Mouse (Mus musculus) ES-E14 (cell line): Measurements from ENCODE around the gene Olfr223.

Experiments used
- HCFC1 ChIP-seq: IDR thresholded peaks from 2 replicates; pipeline ENCODE4 v1.6.1; 2012; ENCODE audit warnings: low read length, inconsistent platforms, borderline replicate concordance; ENCODE audit not compliant: insufficient read depth
- ZC3H11A ChIP-seq: IDR thresholded peaks from 2 replicates; pipeline ENCODE4 v1.6.1; 2012; ENCODE audit warnings: low read depth, mild to moderate bottlenecking, inconsistent platforms, low read length, borderline replicate concordance
- ZNF384 ChIP-seq: IDR thresholded peaks from 2 replicates; pipeline ENCODE4 v1.6.1; 2012; ENCODE audit warnings: low read depth, low read length, inconsistent platforms

GRCm38 (mm10) chr11:59634001-59634660 is 41.0 kb upstream of the Olfr223 start:
- TF ChIP-seq ZC3H11A (no peak), HCFC1 (no peak), ZNF384 (no peak)
